Mouse (Mus musculus) cortical plate, adult 2 months (tissue): ENCODE results near the gene Nyap1.
A peak's percentile ranks its signal among the peaks of the same experiment; 100 is the strongest.

Experiments used
- CTCF ChIP-seq: fragments of 200-500 bp; IDR thresholded peaks from 2 replicates; pipeline ENCODE4 v1.5.1; 2011; ENCODE audit warnings: mild to moderate bottlenecking, control low read depth, low read length; ENCODE audit not compliant: insufficient read depth; ENCODE audit errors: extremely low read depth
- POLR2A ChIP-seq: fragments of 200-500 bp; IDR thresholded peaks from 2 replicates; pipeline ENCODE4 v1.6.1; 2011; ENCODE audit warnings: mild to moderate bottlenecking, low read length, control low read depth; ENCODE audit not compliant: insufficient read depth; ENCODE audit errors: extremely low read depth

- TF ChIP-seq CTCF (no peak), POLR2A (peak; percentile 56; the same call in 1 of the 2 replicates)
Observed at GRCm38 (mm10) chr5:137734289-137735061, 6.9 kb downstream of the Nyap1 start.
